Mouse (Mus musculus): ENCODE measurements at regions not wholly inside any gene's neighbourhood (a gene's known extent, or its start where the extent isn't known, plus 50 kb on each side); places are given as distances from the start of the nearest gene placed in this dataset.

DNA sequence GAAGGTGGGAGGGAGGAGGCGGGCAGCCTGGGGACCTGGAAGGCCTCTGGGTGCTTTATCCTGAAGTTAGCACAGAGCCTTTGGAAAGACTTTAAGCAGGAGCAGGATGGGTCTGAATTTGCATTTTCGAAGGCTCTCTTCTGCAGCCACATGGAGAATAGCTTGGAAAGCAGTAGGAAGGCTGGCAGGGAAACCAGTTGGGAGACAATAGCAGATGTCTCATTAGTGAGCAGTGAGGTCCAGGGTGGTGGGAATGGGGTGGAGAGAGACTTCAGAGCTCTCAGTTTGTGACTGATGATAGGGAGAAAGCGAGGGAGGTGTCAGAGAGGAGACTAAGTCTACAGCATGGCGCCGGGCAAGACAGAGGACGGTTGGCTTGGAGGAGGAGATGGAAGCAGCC lies 199.1 kb downstream of the Cbln1 start:
- DNase-seq (ENCODE audit: low spot score), result no peak

DNA sequence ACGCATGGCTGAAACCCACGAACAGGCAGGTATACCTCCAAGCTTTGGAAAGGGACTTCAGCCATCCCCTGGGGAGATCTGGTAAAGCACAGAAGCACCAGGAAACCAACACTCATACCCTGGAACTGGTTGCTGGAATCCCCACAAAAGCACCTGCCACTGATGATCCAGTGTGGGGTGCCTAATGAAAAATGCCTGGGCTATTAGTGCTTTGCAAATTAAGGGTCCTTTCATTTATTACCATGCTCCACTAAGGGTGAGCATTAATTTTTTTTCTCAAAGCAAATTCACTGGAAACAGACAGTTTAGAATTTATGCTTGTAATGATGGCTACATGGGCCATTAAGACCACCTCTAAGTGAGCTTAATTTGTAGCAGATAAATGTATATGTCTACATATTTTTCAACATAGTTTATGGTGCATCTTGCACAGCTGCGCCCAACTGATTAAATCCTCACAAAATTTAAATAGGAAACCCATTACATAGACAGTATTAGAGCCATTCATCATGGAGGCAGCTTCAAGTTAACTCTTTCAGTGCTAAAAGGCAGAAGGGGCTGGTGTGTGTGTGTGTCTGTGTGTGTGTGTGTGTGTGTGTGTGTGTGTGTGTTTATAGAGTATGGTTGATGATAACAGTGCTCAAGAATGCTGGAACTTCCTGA lies 201.8 kb downstream of the Cbln1 start:
- no peak for DNase-seq (ENCODE audit: low spot score)

DNA sequence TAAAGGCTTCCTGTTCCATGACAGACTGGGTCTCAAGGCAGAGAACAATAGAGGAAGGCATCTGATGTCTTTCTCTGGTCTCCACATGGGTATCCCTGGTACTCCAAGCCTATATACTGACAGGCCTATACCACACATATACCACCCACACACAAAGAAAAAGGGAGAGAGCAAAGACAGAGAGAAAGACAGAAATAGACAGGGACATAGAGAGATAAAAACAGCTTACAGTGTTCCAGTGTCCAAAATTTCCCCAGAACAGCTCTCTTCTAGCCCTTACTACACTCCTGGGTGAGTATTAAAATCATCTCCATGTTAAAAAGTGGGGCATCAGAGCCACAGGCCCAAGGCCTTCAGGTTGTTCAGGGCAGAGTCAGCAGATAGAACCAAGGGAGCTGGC lies 204.2 kb downstream of the Cbln1 start:
- no peak for DNase-seq (ENCODE audit: low spot score)

DNA sequence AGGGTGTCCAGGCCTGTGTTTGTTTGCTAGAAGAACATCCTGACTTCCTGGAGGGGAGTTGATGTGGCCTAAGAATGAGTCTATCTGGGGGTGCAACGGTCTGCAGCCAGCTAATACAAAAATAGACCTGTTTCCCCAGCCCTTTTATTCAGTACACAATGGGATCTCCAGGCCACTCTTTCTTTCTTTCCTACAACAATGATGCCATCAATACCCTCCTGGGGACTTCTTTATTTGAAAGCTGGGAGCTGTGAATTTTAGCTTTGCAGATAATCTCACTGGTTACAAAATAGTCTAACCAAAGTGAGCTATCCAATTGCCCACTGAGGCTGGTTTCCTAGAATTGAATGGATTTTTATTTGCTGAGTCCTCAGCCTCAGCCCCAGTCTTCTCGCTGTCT lies 207.4 kb downstream of the Cbln1 start:
- no peak for DNase-seq (ENCODE audit: low spot score)

DNA sequence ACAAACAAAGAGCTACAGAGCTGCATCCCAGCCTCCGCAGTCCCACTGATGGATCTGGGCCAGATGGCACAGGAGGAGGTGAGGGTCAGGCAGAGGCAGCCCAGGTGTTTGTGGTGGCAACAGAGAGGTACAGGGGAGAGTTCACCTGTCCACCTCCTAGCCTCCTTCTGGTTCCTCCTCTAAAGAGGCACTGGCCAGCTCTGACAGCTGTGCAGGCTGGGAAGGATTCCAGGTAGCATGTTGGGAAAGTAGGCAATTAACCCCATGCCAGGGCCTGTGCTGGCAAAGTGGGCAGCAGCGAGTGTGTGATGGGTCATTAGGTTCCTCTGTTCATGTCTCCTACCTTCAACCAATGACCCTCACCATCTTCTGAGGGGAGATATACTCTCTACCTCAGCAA lies 212.1 kb downstream of the Cbln1 start:
- no peak for DNase-seq (ENCODE audit: low spot score)

DNA sequence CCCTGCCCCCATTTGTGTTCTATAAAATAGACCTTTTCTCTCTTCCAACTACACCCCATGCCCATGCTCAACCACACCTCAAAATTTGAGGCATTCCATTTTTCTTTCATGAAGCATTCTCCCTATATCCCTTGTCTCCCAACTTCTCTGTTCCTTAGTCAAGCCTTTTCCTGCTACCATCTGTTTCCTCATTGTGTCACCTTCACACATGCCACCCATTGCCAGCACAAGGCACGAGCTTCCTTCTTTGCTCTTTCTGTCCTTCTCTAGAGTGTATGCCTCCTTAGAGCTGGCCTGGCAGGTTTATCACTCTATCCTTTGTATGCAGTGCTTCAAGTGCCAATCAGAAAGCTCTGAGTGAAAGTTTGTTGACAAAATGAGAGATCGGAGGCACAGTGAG lies 229.7 kb downstream of the Cbln1 start:
- no peak for DNase-seq (ENCODE audit: low spot score)

DNA sequence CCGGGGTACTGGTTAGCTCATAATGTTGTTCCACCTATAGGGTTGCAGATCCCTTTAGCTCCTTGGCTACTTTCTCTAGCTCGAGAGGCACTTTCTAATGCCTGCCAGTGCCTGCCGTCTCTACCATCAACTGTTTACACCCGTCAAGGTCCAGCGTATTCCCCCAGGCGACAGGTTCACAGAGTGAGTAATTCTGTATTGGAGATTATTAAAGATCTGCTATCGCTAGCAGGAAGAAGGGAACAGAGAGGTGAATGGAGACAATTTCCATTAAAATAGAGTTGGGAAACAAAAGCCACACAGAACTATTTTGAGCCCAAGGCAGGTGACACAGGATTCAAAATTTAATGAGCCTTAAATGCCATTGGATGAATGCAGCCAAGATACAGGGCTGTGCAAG lies 235.2 kb downstream of the Cbln1 start:
- no peak for DNase-seq (ENCODE audit: low spot score)

DNA sequence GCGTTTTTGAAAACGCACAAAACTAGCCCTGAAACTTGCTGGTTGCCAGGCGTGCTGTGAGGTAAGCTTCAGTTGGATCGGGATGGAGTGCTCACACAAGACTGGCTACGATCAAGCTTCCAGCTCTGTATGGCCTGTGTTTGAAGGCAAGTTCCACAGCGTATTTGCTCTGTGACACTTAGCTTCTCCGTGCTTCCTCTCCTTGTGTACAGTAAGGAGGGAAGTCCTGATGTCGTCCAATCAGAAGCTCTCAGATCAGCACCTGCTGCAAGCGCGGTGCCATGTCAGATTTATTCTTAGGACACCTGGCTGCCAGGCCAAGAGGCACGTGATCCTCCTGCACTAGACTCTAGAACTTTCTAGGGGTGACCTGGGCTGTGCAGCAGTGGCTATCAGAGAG lies 236.0 kb downstream of the Cbln1 start:
- no peak for DNase-seq (ENCODE audit: low spot score)

DNA sequence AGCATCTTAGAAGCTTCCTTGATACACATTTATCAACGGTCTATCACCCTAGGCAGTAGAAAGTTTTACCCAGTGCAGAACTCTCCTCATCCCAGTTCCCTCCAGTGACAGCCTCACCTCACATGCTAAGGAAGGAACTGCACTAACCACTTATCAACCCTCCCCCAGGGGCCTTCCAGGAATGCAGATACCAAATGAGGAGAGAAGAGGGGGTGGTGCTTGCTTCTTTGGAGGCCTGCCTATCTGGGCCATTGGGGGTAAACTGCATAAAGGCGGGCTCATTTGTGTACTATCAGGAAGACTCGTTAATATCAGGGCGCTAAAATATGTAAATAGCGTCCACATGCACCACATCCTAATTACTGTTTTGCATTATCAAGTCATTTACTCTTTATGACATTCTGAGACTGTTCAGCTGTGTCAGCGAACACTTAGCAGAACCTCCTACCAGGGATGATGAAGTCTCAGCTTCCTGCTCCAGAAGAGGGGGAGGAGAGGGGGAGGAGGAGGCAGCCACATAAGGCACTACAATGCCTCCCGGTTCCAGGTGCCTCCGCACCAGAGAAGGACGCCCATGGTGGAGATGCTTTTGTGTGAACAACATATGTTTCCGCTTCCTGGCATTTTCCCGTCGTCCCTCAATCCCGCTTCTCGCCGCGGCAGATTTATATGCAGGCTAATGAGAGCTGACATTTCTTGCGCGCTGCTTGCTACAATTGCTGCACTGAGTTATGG lies 236.9 kb downstream of the Cbln1 start:
- DNase-seq (ENCODE audit: low spot score), result no peak

DNA sequence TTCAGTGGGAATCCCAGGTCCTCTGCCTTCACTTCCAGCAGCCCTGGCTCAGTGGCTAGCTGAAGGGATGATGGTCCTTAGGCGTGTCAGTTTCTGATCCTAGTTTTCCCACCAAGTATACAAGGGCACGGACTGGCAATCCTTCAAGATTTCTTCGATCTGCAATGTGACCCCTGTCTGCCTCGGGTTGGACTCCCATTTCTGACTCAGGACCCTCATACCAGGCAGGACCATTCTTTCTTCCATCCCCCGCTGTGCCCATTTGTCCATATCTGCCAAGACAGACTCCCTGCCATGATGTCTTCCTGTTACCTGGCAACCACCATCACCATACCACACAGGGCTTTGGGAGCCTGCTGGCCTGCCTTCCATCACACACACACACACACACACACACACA lies 238.1 kb downstream of the Cbln1 start:
- no peak for DNase-seq (ENCODE audit: low spot score)

DNA sequence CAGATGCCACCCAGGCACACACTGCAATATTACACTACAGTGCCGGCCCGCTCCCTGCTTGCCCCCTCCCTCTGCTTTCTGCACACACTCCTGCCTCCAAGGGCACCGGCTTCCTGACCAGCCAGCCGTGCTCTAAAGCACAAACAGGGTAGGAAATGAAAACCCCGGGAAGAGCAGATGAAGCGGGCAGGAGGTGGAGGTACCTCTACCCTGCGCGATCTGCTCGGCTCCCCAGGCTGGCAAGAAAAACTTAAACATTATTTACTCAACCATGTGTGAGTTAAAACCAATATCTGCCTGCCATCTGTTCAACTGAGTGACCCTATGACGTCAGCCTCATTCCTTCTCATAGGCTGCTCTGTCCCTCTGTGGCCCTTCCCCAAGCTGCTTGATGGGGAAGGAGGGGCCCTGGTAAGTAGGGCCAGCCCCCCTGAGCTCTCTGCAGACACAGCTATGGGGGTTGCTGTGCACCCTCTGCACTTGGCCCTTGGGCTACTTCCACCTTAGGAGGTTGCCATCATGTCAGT lies 238.5 kb downstream of the Cbln1 start:
- DNase-seq (ENCODE audit: low spot score), result no peak

DNA sequence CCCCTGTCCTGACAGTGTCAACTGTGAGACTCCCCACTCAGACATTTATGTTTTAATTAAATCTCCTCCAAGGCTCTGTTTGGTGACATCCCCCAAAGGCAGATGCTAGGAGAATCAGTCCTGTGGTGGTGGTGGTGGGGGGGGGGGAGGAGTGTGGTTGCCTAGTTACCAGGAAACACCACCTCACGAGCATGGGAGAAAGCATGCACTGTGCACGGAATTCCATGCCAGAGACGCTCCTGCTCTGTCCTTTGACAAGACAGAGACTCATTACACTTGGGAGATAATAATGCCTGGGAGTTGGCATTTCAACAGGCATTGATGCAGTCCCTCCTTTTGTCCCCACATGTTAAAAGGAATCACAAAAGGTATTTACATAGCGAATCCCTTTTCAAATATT lies 240.6 kb downstream of the Cbln1 start:
- DNase-seq (ENCODE audit: low spot score), result no peak

DNA sequence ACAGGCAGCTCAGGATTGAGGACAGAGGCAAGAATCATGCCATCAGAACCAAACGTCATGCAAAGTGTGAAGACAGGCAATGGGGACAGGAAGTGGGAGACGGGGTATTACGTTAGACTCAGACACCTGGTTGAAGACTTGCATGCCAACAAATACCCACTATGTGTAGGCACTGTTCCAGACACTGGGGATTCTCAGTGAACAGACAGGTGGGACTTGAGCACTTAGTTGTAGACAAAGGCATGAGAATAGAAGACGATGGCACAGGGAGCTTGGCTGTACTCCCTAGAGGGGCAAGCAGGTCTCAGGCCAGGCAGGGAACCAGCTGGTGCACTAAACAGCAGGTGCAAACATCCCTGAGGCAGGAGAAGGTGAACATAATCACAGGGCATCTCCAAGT lies 242.3 kb downstream of the Cbln1 start:
- no peak for DNase-seq (ENCODE audit: low spot score)

DNA sequence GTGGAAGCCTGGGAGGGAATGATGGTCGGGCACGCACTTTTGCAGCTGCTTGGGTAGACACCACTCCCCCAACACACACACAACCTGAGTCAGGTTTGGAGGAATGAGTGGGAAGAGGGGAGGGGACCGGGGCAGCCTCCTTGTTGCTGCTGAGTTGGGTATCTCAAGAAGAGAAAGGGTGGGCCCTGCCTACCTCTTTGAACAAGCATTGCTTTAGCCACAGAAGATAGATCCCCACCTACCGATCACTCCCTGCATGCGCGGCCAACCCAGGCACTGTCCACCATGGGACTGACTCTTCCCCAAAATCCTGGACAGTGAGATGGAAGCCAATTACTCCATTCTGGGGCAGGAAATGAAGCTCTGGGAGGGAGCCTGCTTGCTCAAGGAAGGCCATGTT lies 243.2 kb downstream of the Cbln1 start:
- DNase-seq (ENCODE audit: low spot score), result no peak

DNA sequence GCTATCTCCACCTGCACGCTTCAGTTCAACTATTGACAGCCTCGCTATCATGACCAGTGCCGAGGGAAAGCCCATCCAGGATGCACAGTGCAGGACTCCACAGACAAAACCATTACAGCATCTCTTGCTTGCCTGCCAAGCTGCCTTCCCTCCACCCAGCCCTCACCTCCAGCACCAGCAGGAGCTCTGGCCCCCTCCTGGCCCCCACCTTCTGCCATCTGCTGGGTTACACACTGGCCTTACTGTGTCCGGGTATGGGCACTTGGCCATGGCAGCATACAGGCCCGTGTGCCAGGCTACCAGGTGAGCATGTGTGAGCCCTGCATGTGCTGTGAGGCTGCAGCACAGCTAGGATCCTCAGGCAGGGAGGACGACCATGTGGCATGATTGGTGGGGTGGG lies 243.6 kb downstream of the Cbln1 start:
- no peak for DNase-seq (ENCODE audit: low spot score)

DNA sequence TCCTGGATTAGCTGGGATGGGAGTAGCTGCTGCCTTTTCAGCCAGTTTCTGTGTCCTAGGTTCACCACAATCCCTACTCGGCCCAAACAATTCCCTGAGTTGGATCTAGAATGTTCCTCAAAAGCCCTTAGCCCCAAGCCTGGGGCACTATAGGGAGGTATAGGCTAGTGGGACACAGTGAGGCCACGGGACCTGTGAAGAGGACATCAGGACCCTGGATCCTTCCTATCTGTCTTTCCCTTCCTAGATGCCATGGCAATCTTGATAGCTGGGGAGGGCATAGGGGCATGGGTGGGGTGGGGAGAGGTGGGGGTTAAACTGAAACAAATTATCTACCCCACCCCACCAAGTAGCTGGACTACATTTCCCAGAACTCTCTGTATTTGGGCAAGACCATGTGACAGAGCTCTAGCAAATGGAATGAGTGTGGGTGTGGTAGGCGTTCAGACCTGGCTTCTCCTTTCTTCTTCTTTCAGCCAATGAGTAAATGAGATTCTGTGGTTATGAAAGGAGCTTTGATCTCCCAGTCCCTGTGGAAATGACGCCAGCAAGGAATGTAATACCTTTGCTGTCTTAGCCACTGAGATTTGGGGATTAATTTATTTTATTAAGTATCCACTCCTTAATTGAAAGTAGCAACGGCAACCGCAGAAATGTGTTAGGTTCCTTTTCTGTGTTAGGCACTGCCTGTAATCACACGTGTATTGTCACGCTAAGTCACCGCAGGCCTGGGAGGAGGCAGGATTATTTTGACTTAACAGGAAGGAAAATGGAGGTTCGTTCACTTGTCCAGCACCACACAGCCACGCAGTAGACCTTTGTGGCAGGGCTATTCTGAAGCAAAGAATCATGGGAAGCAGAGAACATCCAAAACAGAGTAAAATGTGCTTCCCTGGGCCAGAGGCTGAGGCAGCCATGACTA lies 246.6 kb downstream of the Cbln1 start:
- no peak for DNase-seq (ENCODE audit: low spot score)

DNA sequence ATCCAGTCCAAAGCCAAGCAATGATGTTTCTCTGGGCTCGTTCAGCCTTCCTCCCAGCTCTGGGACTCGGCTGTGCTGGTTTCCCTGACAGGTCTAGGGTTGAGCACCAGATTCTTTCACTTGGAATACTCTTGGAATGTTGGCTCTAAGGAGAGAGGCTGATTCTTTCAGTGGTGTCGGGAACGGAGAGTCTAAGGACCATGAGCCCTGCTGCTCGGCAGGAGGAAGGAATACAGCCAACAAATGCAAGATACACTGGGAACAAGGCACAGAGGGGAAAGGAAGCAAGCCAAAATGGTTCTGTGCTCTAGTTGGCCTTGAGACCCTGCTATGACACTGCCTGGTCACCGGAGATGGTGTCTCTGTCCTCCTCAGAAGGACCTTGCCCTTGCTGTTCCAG lies 251.8 kb downstream of the Cbln1 start:
- DNase-seq (ENCODE audit: low spot score), result no peak

DNA sequence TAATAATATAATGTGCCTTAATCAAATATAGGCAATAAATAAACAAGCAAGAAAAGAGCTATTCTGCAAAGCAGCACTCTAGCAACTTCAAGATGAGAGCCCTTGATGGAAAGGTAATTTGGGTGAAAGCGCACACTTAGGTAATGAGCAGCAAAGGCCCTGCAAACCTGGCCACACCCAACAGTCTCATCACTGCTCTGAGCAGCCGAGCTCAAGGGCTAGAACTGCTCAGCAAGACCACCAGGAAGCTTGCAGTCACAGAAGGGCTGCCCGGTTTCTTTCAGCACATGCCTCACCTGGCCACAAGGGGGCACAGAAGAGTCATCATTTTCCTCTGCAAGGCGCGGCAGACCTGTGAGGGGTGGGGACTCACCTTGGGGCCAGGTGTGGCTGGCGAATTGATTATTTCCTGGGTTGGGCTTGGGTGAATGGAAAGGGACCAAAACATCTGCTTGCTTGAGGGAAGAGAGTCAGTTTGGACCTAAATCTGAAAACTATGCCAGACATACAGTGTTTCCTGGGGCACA lies 253.4 kb downstream of the Cbln1 start:
- DNase-seq (ENCODE audit: low spot score), result peak; percentile 25

DNA sequence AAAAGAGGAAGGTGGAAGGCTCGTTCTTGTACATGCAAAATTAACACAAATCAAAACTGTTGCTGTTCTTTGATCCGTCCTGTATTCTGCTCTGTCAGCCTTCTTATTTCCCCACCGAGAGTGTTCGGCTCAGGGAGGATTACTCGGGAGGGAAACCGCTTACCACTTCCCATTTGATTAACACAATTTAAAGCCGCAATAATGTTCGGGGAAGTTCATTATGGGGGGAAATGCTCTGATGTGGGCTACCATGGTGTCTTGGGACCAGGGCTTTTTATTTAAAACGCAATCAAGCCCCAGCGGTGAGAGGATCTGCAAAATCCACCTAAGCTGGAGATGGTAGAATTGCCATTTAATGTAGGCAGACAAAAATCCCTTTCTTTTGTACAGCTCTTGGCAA lies 257.4 kb downstream of the Cbln1 start:
- no peak for DNase-seq (ENCODE audit: low spot score)

DNA sequence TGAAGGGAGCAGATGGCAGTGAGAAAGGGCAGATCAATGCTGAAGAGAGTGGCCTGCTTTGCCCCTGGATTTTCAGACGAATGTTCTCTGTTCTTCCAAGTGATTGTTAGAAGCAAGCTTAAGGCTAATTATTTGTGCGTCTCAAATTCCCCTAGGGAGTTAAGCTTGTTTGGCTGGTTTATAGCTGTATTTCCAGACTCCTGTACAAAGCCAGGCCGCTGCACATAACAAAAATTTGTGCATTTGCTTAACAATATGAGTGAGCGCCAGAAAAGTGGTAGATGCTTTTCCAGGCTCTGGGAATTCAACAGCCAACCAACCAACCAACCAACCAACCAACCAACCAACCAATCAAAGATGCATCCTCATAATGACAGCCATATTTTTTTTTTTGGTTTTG lies 261.9 kb downstream of the Cbln1 start:
- no peak for DNase-seq (ENCODE audit: low spot score)

DNA sequence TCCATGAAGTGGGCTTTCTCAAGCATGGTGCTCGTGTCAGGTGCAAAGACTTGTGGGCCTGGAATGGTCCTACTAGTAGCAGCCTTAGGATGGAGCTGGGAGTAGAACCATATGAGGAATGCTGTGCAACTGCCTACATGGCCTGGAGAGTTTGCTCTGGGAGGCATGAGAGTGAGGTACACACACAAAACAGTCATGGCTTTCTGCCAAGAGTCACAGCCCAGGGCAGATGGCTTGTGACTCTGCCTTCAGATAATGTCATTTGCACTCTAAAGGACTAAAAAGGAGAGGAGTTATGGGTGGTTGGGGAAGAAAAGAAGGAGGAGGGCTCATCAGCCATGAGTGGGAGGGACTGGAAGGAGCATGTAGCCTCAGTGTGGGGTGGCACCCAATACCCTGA lies 263.1 kb downstream of the Cbln1 start:
- no peak for DNase-seq (ENCODE audit: low spot score)

DNA sequence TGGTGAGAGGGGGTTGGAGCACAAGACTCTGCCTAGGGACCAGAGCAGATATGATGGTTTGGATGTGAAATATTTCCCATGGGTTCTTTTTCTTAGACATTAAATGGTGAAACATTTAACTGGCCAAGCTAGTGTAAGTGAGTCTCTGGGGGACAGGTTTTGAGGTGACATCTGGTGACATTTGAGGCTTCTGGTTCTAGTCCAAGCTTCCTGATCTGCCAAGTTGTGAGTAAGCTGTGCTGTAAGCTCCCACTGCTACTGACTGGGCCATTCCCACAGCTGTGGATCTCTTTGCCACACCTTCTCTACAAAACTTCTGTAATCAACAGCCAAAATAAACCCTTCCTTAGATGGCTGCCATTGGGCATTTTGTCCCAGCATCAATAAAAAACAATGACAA lies 264.4 kb downstream of the Cbln1 start:
- DNase-seq (ENCODE audit: low spot score), result no peak
